Mouse (Mus musculus): ENCODE measurements around the gene Fgfr4. TPM values are rescaled to one million over a fixed set of nuclear protein-coding genes. Genes with fewer than 3 reads are reported as not detected.
"Not testable (repeated sequence)": the region's sequence is repeated elsewhere in the genome, so short reads cannot be mapped to it uniquely, and the experiment has no call there.

Gene Fgfr4
- total RNA-seq, 2 experiments from 2014 or later, result 35.8 to 39.6 TPM

DNA sequence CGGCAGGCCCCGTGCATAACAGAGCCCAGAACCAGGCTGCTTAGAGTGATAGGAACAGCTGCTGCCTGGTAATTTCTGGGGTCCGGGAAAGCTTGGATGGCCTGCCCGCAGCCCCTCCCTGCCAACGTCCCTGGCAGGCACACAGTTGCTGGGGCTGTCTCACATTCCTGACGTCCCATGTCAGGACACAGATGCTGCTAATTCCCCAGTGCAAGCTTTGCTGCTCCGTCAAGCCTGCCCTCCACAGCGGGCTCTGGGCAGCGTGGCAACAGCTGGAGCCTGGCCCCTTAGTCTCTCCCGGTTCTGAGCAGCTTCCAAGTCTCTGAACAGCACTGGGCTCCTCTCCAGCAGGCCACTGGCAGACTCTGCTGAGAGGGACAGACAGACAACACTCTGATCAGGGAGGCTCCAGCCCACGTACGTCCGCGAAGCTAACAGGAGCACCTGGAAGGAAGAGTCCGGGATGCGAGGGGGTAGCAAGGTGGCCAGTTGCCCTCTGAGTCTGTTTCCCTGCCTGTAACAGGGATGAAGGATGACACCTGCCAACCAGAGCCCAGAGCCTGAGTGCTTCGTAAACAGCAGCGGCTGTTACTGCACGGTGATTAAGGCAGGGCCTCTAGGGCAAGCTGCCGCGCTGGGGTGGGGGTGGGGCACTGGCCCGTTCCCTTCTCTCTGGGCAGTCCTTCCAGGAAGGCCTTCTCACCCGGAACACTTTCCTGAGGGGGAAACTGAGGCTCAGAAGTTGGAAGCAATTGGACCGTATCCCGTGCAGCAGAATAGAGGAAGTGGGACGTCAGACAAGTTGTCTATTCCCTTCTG is 19.3 kb downstream of the Fgfr4 start:
- no peak for DNase-seq (ENCODE audit: low spot score in 2 of 2)

GRCm38 (mm10) chr13:55172336-55172770 is 19.9 kb downstream of the Fgfr4 start:
- DNase-seq (ENCODE audit: low spot score in 2 of 2), result no peak

DNA sequence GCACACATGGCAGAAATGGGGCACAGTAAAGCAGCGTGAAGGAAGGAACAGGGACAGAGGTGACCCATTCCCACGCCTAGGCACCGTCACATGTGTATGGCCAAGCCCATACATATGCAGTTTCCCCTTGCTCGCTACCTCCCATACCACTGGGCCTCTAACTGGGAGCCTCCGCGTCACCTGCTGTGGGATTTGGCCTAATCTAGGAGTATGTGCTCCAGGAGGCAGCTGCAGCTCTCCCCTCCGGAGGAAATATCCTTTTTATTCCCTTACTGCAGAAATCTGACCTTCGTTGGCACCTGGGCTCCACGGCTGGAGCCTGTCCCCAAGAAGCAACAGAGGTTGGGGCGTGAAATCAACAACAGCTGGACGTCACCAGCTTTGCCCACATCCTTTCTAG is 21.9 kb downstream of the Fgfr4 start:
- DNase-seq (ENCODE audit: low spot score in 2 of 2), result no peak

DNA sequence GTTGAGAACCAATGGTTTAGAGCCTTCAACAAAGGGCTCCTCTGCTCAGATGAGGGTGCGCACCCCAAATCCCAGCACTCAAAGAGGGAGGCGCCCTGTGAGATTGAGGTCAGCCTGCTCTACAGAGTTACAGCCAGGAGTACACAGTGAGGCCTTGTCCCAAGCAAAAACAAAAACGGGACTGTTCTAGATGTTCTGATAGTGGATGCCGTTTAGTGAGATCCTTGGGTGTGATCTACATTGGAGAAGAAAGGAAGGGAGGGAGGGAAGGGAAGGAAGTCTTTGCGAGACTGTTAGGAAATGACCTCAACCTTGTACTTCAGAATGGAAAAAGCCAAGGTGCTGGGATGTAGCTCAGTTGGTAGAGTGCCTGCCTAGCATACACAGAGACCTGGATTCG is 23.8 kb downstream of the Fgfr4 start:
- no peak for DNase-seq (ENCODE audit: low spot score in 2 of 2)

- DNase-seq (ENCODE audit: low spot score in 2 of 2), result no peak
Observed at GRCm38 (mm10) chr13:55177903-55178496, 25.6 kb downstream of the Fgfr4 start.

DNA sequence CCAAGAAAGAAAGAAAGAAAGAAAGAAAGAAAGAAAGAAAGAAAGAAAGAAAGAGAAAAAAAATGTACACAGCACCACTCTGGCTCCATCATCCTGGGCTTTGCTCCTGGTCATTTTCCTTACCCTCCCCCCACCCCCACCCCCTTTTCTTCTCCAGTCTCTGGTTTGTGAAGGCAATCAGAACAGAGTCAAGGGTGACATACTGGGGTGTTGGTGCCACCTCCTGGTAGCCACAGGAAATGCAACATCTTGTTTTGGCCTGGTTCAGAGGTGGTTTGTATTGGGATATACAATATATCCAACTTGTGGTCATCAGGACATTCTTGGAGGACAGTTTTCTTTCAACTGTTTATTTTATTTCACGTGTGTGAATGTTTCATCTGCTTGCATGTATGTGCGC is 26.1 kb downstream of the Fgfr4 start:
- peak in 1 of 2 experiments; percentile 51 for DNase-seq (ENCODE audit: low spot score in 2 of 2)

- no peak for DNase-seq (ENCODE audit: low spot score in 2 of 2)
Observed at GRCm38 (mm10) chr13:55179591-55179990, 27.2 kb downstream of the Fgfr4 start.

- no peak for DNase-seq (ENCODE audit: low spot score in 2 of 2)
Observed at GRCm38 (mm10) chr13:55181786-55182172, 29.3 kb downstream of the Fgfr4 start.

GRCm38 (mm10) chr13:55182173-55182894 is 29.9 kb downstream of the Fgfr4 start:
- DNase-seq (ENCODE audit: low spot score in 2 of 2), result peak in 1 of 2 experiments; percentile 59

- DNase-seq (ENCODE audit: low spot score in 2 of 2), result no peak
Observed at GRCm38 (mm10) chr13:55183382-55183781, 30.9 kb downstream of the Fgfr4 start.

DNA sequence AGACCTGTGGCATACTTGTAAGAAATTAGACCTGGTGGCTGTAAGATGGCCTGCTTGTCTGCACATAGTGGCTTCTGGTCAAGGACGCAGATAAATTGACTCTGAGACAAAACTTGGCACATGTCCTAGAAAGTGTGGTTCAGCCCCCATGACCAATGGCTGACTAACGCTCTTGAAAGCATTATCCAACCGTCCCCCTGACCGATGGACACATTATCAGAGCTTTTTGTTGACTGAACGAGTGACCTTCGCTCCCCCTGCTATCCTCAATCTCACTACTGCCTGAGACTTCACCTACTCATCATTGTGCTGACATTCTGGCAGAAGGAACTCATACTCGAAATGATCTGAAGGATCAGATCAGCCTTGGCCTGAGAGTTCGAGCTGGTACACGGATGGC is 34.6 kb downstream of the Fgfr4 start:
- not testable (repeated sequence) for DNase-seq (ENCODE audit: low spot score in 2 of 2)

DNA sequence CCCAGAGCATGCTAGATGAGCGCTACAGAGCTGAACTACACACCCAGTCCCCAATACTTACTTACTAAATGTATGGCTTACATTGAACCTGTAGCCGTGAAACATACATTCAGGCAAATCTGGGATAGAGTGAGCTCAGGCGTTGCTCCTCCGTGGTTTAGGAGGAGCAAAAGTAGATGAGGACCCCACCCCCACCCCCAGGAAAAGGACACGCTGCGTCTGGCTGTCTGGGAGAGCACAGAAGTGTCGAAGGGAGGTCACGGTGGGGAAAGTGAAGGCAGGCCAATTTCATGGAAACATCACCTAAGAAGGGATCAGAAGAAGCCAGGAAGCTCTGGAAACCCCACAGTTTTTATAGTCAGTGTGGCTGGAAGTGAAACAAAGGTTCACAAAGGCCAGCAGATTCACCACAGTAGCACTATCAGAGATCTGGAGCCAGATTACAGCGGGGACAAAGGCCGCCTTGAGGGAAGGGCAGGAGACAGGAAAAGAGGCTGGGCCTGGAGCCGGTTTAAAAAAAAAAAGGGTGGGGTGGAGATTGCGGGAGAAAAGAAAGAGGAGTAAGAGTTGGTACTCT is 37.2 kb downstream of the Fgfr4 start:
- no peak for DNase-seq (ENCODE audit: low spot score in 2 of 2)

DNA sequence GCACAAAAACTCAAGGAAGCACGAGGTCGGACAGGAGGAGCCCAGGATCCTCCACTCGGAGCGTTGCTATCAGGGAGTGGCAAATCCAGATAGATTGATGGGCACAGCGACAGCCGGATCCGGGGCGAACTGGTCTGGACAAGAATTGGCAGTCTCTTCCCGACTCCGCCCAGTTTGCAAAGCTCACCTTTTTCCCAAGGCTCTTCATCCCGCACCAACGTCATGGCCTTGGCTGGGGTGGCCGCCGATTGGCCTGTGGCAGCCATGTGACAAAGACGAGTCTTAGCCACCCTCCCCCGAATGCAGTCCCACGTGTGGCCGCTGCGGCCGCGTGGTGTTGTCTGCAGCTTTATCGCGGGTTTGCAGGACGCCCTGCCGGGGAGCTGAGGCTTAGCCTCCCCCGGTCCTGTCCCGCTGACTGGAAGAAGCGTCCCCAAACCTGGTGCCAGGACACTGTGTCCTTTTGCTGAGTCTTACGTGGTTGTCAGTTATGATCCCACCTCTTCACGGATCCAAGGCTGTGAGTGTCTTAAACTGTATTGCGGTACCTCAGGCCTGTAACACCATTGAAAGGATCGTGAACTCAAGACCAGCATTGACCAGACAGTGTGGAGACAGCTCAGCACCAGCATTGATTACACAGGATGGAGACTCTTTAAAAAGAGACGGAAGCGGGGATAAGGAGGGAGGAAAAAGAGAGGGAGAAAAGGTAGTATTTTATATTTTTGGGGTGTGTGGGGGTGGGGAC is 37.9 kb downstream of the Fgfr4 start:
- peak; percentile 85 to 92 for DNase-seq (ENCODE audit: low spot score in 2 of 2)

- DNase-seq (ENCODE audit: low spot score in 2 of 2), result no peak
Observed at GRCm38 (mm10) chr13:55191535-55191934, 39.1 kb downstream of the Fgfr4 start.

DNA sequence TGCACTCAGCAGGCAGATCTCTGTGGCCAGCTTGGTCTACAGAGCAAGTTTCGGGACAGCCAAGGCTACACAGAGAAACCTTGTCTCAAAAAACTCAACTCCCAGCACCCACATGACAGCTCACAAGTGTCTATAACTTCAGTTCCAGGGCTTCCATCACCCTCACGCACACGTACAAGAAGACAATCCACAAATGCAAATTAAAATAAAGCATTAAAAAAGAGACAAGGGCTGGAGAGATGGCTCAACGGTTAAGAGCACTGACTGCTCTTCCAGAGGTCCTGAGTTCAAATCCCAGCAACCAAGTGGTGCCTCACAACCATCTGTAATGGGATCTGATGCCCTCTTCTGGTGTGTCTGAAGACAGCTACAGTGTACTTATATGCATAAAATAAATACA is 50.3 kb downstream of the Fgfr4 start:
- DNase-seq (ENCODE audit: low spot score in 2 of 2), result not testable (repeated sequence)

GRCm38 (mm10) chr13:55203740-55204139 is 51.3 kb downstream of the Fgfr4 start:
- no peak for DNase-seq (ENCODE audit: low spot score in 2 of 2)

DNA sequence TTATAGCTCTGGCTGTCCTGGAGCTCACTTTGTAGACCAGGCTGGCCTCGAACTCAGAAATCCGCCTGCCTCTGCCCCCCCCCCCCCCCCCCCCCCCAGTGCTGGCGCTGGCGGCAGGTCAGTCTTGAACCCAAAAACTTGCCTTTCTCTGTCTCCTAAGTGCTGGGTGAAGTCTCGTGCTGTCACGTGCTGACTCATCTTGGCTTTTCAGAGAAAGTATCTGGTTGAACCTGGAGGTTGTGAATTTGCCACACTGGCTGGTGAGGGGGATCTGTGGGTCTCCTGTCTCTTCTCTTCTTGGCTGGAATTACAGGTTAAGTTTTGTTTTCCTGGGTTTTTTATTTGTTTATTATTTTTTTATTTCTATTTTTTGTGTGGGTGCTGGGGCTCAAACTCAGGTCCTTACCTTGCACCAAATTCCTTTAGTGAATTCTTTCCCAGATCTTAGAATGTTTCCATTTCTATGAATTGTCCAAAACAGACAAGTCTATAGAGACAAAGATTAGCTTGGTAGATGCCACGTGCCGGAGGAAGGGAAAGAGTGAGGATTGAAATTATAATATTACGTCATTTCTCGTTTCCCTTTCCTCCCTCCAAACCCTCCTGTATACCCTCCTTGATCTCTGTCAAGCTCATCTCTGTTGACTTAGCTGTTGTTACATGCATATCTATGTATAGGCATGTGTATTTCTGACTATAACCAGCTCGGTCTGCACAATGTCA is 52.4 kb downstream of the Fgfr4 start:
- no peak for DNase-seq (ENCODE audit: low spot score in 2 of 2)

- DNase-seq (ENCODE audit: low spot score in 2 of 2), result no peak
Observed at GRCm38 (mm10) chr13:55205448-55206205, 53.2 kb downstream of the Fgfr4 start.

DNA sequence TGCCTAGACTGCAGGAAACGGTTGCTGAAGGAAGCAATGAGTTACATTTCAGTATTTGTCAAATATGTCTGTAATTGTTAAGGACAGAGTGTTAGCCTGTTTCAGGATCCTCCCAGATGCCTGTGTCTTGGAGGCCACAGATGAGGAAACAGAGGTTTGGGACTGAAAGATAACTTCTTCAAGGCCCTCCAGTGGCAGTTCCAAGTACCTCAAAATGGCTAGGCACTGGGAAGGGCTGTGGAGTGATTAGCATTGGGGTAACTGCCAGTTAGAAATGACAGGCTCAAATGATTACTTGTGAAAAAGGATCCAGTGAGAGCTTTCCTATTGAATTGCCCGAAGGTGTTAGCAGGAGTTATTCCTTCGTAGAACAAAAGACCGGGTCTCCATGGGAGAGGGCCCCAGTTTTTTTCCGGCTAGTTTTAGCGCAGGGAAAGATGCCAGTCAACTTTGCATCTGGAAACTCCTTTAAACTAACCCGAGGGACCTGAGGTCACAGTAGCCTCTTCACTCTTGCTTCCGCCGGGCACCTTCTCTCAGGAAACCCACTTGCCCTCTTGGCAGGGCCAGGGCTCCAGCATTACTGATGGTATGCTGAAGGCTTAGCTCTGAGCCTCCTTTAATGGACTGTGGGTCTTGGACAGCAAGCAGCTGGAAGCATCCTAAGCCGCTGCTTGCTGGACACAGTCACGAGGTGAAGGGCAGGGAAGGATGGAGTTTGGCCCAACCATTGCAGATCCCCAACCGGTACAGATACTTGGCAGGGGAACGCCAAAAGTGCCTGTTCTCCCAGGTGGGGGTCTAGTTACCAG is 56.6 kb downstream of the Fgfr4 start:
- no peak for DNase-seq (ENCODE audit: low spot score in 2 of 2)
